Mouse (Mus musculus): ENCODE measurements at regions not wholly inside any gene's neighbourhood (a gene's known extent, or its start where the extent isn't known, plus 50 kb on each side); places are given as distances from the start of the nearest gene placed in this dataset.

GRCm38 (mm10) chr12:10620541-10620940, 230.0 kb downstream of the Rdh14 start:
- TF ChIP-seq CTCF (IDR thresholded peaks at IDR 0.05; ENCODE audit: control insufficient read depth, insufficient read depth, insufficient read length) = no peak
- no peak for TF ChIP-seq USF1 (IDR thresholded peaks at IDR 0.05; ENCODE audit: low read depth)
- no peak for TF ChIP-seq CEBPB (IDR thresholded peaks at IDR 0.05; ENCODE audit: low read depth)
- TF ChIP-seq MYOD1 (IDR thresholded peaks at IDR 0.05; ENCODE audit: control insufficient read depth, insufficient read length, low read depth) = no peak
- no peak for TF ChIP-seq MAX (IDR thresholded peaks at IDR 0.05)

Measured in C2C12 (cell line).